In the genomic region with DNA sequence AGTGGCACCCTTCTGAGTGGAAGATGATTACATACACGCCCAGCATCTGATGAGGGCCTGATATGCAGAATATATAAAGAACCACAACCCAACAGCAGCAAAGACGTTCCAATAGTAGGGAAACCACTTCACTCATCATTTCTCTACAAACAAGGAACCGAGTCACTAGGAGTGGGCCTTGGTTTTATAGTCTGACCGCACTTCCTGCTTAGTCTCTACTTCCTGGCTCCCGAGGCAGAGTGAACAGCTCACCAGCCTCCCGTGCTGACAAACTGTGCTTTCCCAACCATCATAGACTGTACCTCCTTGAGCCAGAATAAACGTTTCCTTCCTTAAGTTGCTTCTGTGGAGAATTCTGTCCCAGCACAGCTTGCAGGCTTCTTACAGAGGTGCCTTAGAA, we compare ENCODE assay signal across 23 mouse cellular contexts. TPM values are rescaled to one million over a fixed set of nuclear protein-coding genes. Genes with fewer than 3 reads are reported as not detected.
DNase-seq lines count a peak whose midpoint lies in the region; ATAC-seq lines count a peak whose summit lies in the region.
"Had no signal": no experiment of that assay in that cellular context is flagged by ENCODE, and none has a peak within 500 bp of the region (broad histone marks: within the 10 kb centered on the region; RNA-seq: fewer than 3 reads in every experiment).

No protein-coding gene starts in this region.

- H3K27ac ChIP-seq in midbrain, embryonic 13.5 days: no peak overlapping the region
- H3K27ac ChIP-seq: gastrocnemius, adult 2 months; heart, adult 2 months; heart, embryonic 15.5 days; hindbrain, embryonic 10.5 days; midbrain, embryonic 12.5 days had no signal

- no peaks in the 10 kb centered on the region for H3K9me3 ChIP-seq in midbrain, embryonic 13.5 days
- H3K9me3 ChIP-seq: heart, embryonic 15.5 days; hindbrain, embryonic 10.5 days; midbrain, embryonic 12.5 days had no signal

- H3K4me2 ChIP-seq in midbrain, embryonic 13.5 days (replicated peaks): no peak overlapping the region
- H3K4me2 ChIP-seq: heart, embryonic 15.5 days; midbrain, embryonic 12.5 days had no signal

- H3K36me3 ChIP-seq in midbrain, embryonic 13.5 days: no peaks in the 10 kb centered on the region
- H3K36me3 ChIP-seq: heart, embryonic 15.5 days; hindbrain, embryonic 10.5 days; midbrain, embryonic 12.5 days had no signal

- no peak overlapping the region for H3K9ac ChIP-seq in midbrain, embryonic 13.5 days (replicated peaks)
- H3K9ac ChIP-seq: forebrain, postnatal 0 days; heart, embryonic 15.5 days; midbrain, embryonic 12.5 days had no signal

- H3K4me1 ChIP-seq in midbrain, embryonic 13.5 days (replicated peaks): no peaks in the 10 kb centered on the region
- H3K4me1 ChIP-seq: hindbrain, embryonic 10.5 days; midbrain, embryonic 12.5 days had no signal

- peak; percentile 87 for ATAC-seq in megakaryocyte, adult 5-6 weeks (ENCODE audit: poor library complexity, severe bottlenecking)
- ATAC-seq in midbrain, embryonic 13.5 days: no peak
- ATAC-seq: forebrain, postnatal 0 days had no signal

- 86% methylated on average over 7 of the region's 7 CpGs for WGBS in midbrain, embryonic 13.5 days

- no peaks in the 10 kb centered on the region for H3K27me3 ChIP-seq in midbrain, embryonic 13.5 days
- H3K27me3 ChIP-seq: heart, embryonic 15.5 days; midbrain, embryonic 12.5 days had no signal

- intact Hi-C loops in left cerebral cortex, postnatal 10 days (cut with DNase I): no loop called here

- peak; percentile 67 for DNase-seq in CD4-positive helper T cell, adult 2 months (ENCODE audit: low read depth, low spot score)
- DNase-seq in CD8-positive naive resting alpha-beta T cell, adult 2 months (ENCODE audit: low read depth in 2 of 2, low spot score in 2 of 2): peak; percentile 17 to 34
- DNase-seq in thymus, postnatal 14 days: peak; percentile 46
- DNase-seq in urinary bladder, postnatal 14 days (ENCODE audit: low spot score): no peak
- DNase-seq in left cerebral cortex, postnatal 10 days (ENCODE audit: extremely low spot score in 1 of 2, low spot score in 2 of 2): no peak
- DNase-seq: adrenal gland, postnatal 25 days; cerebellum, adult 9-10 months; forebrain, postnatal 0 days; gastrocnemius, adult 2 months; heart, adult 2 months; kidney, adult 9 months; kidney, postnatal 36 days; layer of hippocampus, adult 9-11 months; lung, adult 18-20 months; lung, postnatal 4 days; retina, postnatal 1 day had no signal

- H3K4me3 ChIP-seq in midbrain, embryonic 13.5 days (replicated peaks): no peak overlapping the region
- H3K4me3 ChIP-seq: erythroblast, embryonic 14.5 days; gastrocnemius, adult 2 months; heart, adult 2 months; heart, embryonic 15.5 days; hindbrain, embryonic 10.5 days; midbrain, embryonic 12.5 days; myocyte had no signal

RNA-seq across cellular contexts. Expression of gene Slc22a1, which starts 19.8 kb away (rescaled TPM):
- total RNA-seq in megakaryocyte, adult 5-6 weeks (2015): not detected in 2 replicates
- not detected in 2 replicates for total RNA-seq in megakaryocyte, adult 5-6 weeks (2017)
- polyA plus RNA-seq in midbrain, embryonic 13.5 days (2015; fragmentation: Nextera tagmentation; extraction: Ambion mirVana): not detected in 2 replicates
- 1 to 10 TPM; 2.2 to 2.7 TPM for total RNA-seq in left cerebral cortex, postnatal 10 days (2021)
- total RNA-seq: adrenal gland, postnatal 25 days; forebrain, postnatal 0 days had no signal
- polyA plus RNA-seq: erythroblast, embryonic 14.5 days; forebrain, postnatal 0 days; hindbrain, embryonic 10.5 days; midbrain, embryonic 12.5 days; myocyte had no signal

Comparison
In these comparisons a context has a peak if more than half of its experiments do, and no peak if none do; other contexts are left out.
1. DNase-seq: peak in CD4-positive helper T cell, adult 2 months (single experiment), CD8-positive naive resting alpha-beta T cell, adult 2 months (2 of 2) and thymus, postnatal 14 days (single experiment); none in urinary bladder, postnatal 14 days (single experiment) and left cerebral cortex, postnatal 10 days (0 of 2).